Mouse (Mus musculus) megakaryocyte, adult 5-6 weeks (primary cell): Measurements from ENCODE around the gene Nat8f4. TPM values are rescaled to one million over a fixed set of nuclear protein-coding genes. Genes with fewer than 3 reads are reported as not detected.

ENCODE experiments used
- total RNA-seq, 2 experiments: library from RNA; stranded (forward) in 1 of 2; stranded (reverse) in 1 of 2; fragments of 153-499, 151-499 nt in 1 of 2; fragments of 221-1000, 200-1000 nt in 1 of 2; gene quantifications; 2 replicates each; pipeline versions ENCODE4 v1.2.3 to v1.2.4; 2015 to 2017

Nat8f4 gene
- total RNA-seq, 2 experiments from 2014 or later, result 0.25 to 0.44 TPM

Other genes starting within 250 kb of the Nat8f4 start
- gene Nat8f7, start 191.7 kb downstream of the Nat8f4 start, total RNA-seq (2015), result not detected in 2 replicates
- gene Nat8f7, start 191.7 kb downstream of the Nat8f4 start, total RNA-seq (2017), result not detected in 2 replicates
- not detected in 2 replicates for gene Nat8f3, start 139.1 kb downstream of the Nat8f4 start, total RNA-seq (2015)
- gene Nat8f3, start 139.1 kb downstream of the Nat8f4 start, total RNA-seq (2017), result not detected in 2 replicates
- gene Nat8f6, start 83.9 kb downstream of the Nat8f4 start, total RNA-seq (2015), result not detected in 2 replicates
- gene Nat8f6, start 83.9 kb downstream of the Nat8f4 start, total RNA-seq (2017), result not detected in 2 replicates
- not detected in 2 replicates for gene Nat8f5, start 83.9 kb downstream of the Nat8f4 start, total RNA-seq (2015)
- not detected in 2 replicates for gene Nat8f5, start 83.9 kb downstream of the Nat8f4 start, total RNA-seq (2017)
- gene Nat8, start 72.8 kb downstream of the Nat8f4 start, total RNA-seq (2015), result not detected in 2 replicates
- gene Nat8, start 72.8 kb downstream of the Nat8f4 start, total RNA-seq (2017), result not detected in 2 replicates
- not detected in 2 replicates for gene Nat8f2, start 35.7 kb downstream of the Nat8f4 start, total RNA-seq (2015)
- not detected in 2 replicates for gene Nat8f2, start 35.7 kb downstream of the Nat8f4 start, total RNA-seq (2017)
- 14.9 and 16.2 TPM in 2 replicates for gene Tprkb, start 7.0 kb upstream of the Nat8f4 start, total RNA-seq (2015)
- 30.8 and 32.9 TPM in 2 replicates for gene Tprkb, start 7.0 kb upstream of the Nat8f4 start, total RNA-seq (2017)
- gene Nat8f1, start 10.8 kb upstream of the Nat8f4 start, total RNA-seq (2015), result 3.2 and 3.4 TPM in 2 replicates
- gene Nat8f1, start 10.8 kb upstream of the Nat8f4 start, total RNA-seq (2017), result 1.5 and 2.4 TPM in 2 replicates
- 83.4 and 85.5 TPM in 2 replicates for gene Dusp11, start 56.8 kb upstream of the Nat8f4 start, total RNA-seq (2015)
- 50.3 and 64.2 TPM in 2 replicates for gene Dusp11, start 56.8 kb upstream of the Nat8f4 start, total RNA-seq (2017)
- gene Figla, start 111.3 kb upstream of the Nat8f4 start, total RNA-seq (2015), result not detected in 2 replicates
- not detected in 2 replicates for gene Figla, start 111.3 kb upstream of the Nat8f4 start, total RNA-seq (2017)
- gene Add2, start 123.8 kb upstream of the Nat8f4 start, total RNA-seq (2015), result 1.0 and 2.1 TPM in 2 replicates
- gene Add2, start 123.8 kb upstream of the Nat8f4 start, total RNA-seq (2017), result 2.4 and 3.1 TPM in 2 replicates